Mouse (Mus musculus) hindbrain, embryonic 11.5 days (tissue): ENCODE results near the gene Nt5c. TPM values are rescaled to one million over a fixed set of nuclear protein-coding genes. Genes with fewer than 3 reads are reported as not detected.
"Not testable (repeated sequence)": the region's sequence is repeated elsewhere in the genome, so short reads cannot be mapped to it uniquely, and the experiment has no call there.

Source experiments
- ATAC-seq: fragments of 200-750 bp; cut with Nextera tagmentation; 2 replicates; pipeline ENCODE4 v1.8.0; 2017; ENCODE audit warnings: mild to moderate bottlenecking, moderate TSS enrichment, moderate library complexity; ENCODE audit not compliant: low FRiP score
- DNase-seq: peaks from one replicate; pipeline ENCODE4 v3.0.0-alpha.2; 2015; ENCODE audit warnings: low spot score
- H3K27ac ChIP-seq: fragments of 300-500 bp; sonication (generic); 2 replicates; pipeline ENCODE4 v1.5.1; 2014; ENCODE audit warnings: mild to moderate bottlenecking, low read depth, low read length
- H3K27me3 ChIP-seq: fragments of 300-500 bp; sonication (generic); 2 replicates; pipeline ENCODE4 v1.6.1; 2014; ENCODE audit warnings: mild to moderate bottlenecking, low read length, moderate library complexity, mixed read lengths; ENCODE audit not compliant: control insufficient read depth, insufficient read depth
- H3K36me3 ChIP-seq: fragments of 300-500 bp; sonication (generic); 2 replicates; pipeline ENCODE4 v1.6.1; 2014; ENCODE audit warnings: mild to moderate bottlenecking, low read length, moderate library complexity, mixed read lengths; ENCODE audit not compliant: control insufficient read depth, insufficient read depth
- H3K4me1 ChIP-seq: fragments of 300-500 bp; sonication (generic); replicated peaks from 2 replicates; pipeline ENCODE4 v1.6.1; 2014; ENCODE audit warnings: low read length, mixed read lengths; ENCODE audit not compliant: control insufficient read depth, insufficient read depth
- H3K4me2 ChIP-seq: fragments of 300-500 bp; sonication (generic); replicated peaks from 2 replicates; pipeline ENCODE4 v1.6.1; 2014; ENCODE audit warnings: mild to moderate bottlenecking, low read depth, low read length
- H3K4me3 ChIP-seq: fragments of 300-500 bp; sonication (generic); 2 replicates; pipeline ENCODE4 v1.5.1; 2014; ENCODE audit warnings: low read depth, low read length
- H3K9ac ChIP-seq: fragments of 300-500 bp; sonication (generic); 2 replicates; pipeline ENCODE4 v1.6.1; 2014; ENCODE audit warnings: low read depth, low read length
- H3K9me3 ChIP-seq: fragments of 300-500 bp; sonication (generic); 2 replicates; pipeline ENCODE4 v1.6.1; 2016; ENCODE audit warnings: low read length; ENCODE audit not compliant: control insufficient read depth
- WGBS: fragments of 180-500 bp; shearing (Covaris S2); extraction: QIAGEN DNeasy Blood & Tissue Kit; methylation state at CpG from one replicate; pipeline ENCODE4 v1.1.7; 2014; 5-methylcytosine and 5-hydroxymethylcytosine counted together
- polyA plus RNA-seq: library from polyadenylated mRNA; unstranded; fragments of >200 nt; fragmentation: Nextera tagmentation; extraction: Ambion mirVana; gene quantifications from 2 replicates; pipeline ENCODE4 v1.2.1, GENCODE M21; 2014

The Nt5c gene
- polyA plus RNA-seq, 1 experiment from 2014 or later: 84.6 TPM

DNA sequence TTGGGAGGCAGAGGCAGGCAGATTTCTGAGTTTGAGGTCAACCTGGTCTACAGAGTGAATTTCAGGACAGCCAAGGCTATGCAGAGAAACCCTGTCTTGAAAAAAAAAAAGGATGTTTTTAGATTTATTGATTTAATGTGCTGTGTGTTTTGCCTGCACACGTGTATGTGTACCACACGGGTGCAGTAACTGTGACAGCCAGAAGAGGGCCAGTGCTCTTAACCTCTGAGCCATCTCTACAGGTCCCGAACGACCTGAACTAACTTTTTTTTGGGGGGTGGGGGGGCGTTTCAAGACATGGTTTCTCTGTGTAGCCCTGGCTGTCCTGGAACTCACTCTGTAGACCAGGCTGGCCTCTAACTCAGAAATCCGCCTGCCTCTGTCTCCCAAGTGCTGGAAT is 36.8 kb downstream of the Nt5c start:
- not testable (repeated sequence) for ATAC-seq, H3K36me3 ChIP-seq, H3K4me2 ChIP-seq, DNase-seq, H3K27me3 ChIP-seq, H3K4me1 ChIP-seq, H3K9me3 ChIP-seq, H3K4me3 ChIP-seq, H3K9ac ChIP-seq, H3K27ac ChIP-seq
- 90% methylated on average over 6 of the region's 6 CpGs for WGBS

GRCm38 (mm10) chr11:115453306-115453705 is 38.4 kb downstream of the Nt5c start:
- Histone ChIP-seq H3K27ac (no peak overlapping the region), H3K4me1 (no peaks in the 10 kb centered on the region), H3K36me3 (no peaks in the 10 kb centered on the region), H3K4me3 (no peak overlapping the region), H3K9me3 (no peaks in the 10 kb centered on the region), H3K9ac (no peak overlapping the region), H3K27me3 (no peaks in the 10 kb centered on the region), H3K4me2 (no peak overlapping the region)
- no peak for ATAC-seq
- DNase-seq: no peak
- 76% methylated on average over 4 of the region's 4 CpGs for WGBS

GRCm38 (mm10) chr11:115452281-115452860 is 39.3 kb downstream of the Nt5c start:
- Histone ChIP-seq H3K27ac (no peak overlapping the region), H3K27me3 (no peaks in the 10 kb centered on the region), H3K4me1 (no peaks in the 10 kb centered on the region), H3K9ac (no peak overlapping the region), H3K4me3 (no peak overlapping the region), H3K4me2 (no peak overlapping the region), H3K36me3 (no peaks in the 10 kb centered on the region), H3K9me3 (no peaks in the 10 kb centered on the region)
- 89% methylated on average over 7 of the region's 7 CpGs for WGBS
- ATAC-seq (no peak), DNase-seq (no peak)

DNA sequence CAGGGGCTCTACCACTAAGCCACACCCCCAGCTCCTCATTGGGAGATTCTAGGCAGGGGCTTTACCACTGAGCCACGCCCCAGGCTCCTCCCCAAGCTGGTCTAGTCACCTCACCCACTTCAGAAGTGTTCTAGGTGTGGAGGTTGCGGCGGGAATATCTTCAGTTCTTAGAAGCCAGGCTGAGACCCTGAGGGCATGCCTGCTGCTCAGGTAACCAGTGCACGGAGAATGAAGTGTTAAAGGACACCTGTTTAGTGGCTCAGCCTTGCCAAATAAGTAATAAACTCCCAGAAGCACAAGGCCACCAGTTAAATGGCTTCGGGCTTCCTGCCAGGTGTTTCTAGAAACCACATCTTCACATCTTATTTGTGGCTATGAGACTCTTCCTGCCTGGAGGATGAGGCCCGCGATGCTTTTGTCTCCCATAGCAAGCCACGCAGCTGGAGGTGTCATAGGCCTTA is 39.9 kb downstream of the Nt5c start:
- no peak for ATAC-seq
- 85% methylated on average over 8 of the region's 8 CpGs for WGBS

GRCm38 (mm10) chr11:115450176-115450575 is 41.5 kb downstream of the Nt5c start:
- 93% methylated on average over 7 of the region's 7 CpGs for WGBS
- no peak overlapping the region for H3K9ac ChIP-seq
- no peaks in the 10 kb centered on the region for H3K9me3 ChIP-seq
- DNase-seq (no peak), ATAC-seq (no peak)
- H3K27ac ChIP-seq: no peak overlapping the region
- H3K27me3 ChIP-seq: no peaks in the 10 kb centered on the region
- H3K4me2 ChIP-seq: no peak overlapping the region
- no peaks in the 10 kb centered on the region for H3K4me1 ChIP-seq
- no peaks in the 10 kb centered on the region for H3K36me3 ChIP-seq
- no peak overlapping the region for H3K4me3 ChIP-seq

More for the DNA sequence above, 39.9 kb downstream of the Nt5c start:
- no peak overlapping the region for H3K4me2 ChIP-seq
- H3K9ac ChIP-seq: no peak overlapping the region
- no peak overlapping the region for H3K4me3 ChIP-seq
- no peak for DNase-seq
- no peaks in the 10 kb centered on the region for H3K27me3 ChIP-seq
- no peaks in the 10 kb centered on the region for H3K9me3 ChIP-seq
- H3K27ac ChIP-seq: no peak overlapping the region
- H3K4me1 ChIP-seq: no peaks in the 10 kb centered on the region
- no peaks in the 10 kb centered on the region for H3K36me3 ChIP-seq

DNA sequence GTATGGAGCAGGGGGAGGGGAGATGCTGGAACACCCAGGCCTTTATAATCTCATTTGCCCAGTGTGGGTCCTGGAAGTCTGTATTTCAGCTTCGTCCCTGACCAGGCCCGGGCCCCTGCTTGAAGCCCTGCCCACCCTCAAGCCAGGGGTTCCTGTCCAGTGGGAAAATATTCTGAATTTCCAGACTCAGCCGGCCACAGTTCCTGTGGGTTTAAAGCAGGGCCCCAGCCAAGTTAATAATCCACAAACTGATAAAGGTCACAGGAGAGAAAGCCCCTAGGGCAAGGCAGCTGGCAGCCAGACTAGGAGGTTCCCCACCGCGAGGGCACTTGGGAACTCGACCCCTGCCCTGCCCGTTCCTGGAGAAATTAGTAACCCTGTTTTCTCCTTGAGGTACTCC is 42.7 kb downstream of the Nt5c start:
- H3K4me3 ChIP-seq: no peak overlapping the region
- H3K36me3 ChIP-seq: no peaks in the 10 kb centered on the region
- no peaks in the 10 kb centered on the region for H3K27me3 ChIP-seq
- H3K4me2 ChIP-seq: no peak overlapping the region
- no peaks in the 10 kb centered on the region for H3K9me3 ChIP-seq
- H3K4me1 ChIP-seq: no peaks in the 10 kb centered on the region
- DNase-seq (no peak), ATAC-seq (no peak)
- H3K27ac ChIP-seq: no peak overlapping the region
- no peak overlapping the region for H3K9ac ChIP-seq
- 54% methylated on average over 7 of the region's 7 CpGs for WGBS

- ATAC-seq: no peak
Measured at GRCm38 (mm10) chr11:115448075-115448474, 43.6 kb downstream of the Nt5c start.

DNA sequence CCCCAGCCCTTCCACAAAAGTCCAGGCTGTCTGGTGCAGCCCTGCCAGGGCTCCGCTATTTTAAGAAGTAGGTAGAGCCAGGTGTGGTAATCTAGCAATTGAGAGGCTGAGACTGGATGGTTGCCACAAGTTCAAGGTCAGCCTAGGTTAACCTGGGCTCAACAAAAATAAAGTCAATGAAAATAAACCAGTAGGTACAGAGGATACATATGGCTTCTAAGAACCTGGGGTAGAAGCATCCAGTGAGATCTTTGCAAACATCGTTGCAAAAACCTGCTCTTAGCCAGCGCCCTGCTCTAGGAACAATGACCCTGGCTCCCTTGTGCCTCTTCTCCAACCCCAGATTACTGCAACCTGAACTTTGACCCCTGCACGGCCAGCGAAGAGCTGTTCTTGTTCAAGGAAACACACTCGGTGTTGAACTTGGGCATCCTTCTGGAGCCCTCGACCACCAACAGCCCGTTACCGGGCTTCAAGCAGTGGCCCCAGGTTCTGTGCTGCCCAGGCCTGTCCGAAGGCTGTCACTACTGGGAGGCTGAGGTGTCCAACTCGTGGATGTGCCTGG is 44.3 kb downstream of the Nt5c start:
- Histone ChIP-seq H3K27me3 (no peaks in the 10 kb centered on the region), H3K4me1 (no peaks in the 10 kb centered on the region), H3K4me3 (no peak overlapping the region), H3K4me2 (no peak overlapping the region), H3K9ac (no peak overlapping the region), H3K9me3 (no peaks in the 10 kb centered on the region), H3K27ac (no peak overlapping the region), H3K36me3 (no peaks in the 10 kb centered on the region)
- 84% methylated on average over 11 of the region's 11 CpGs for WGBS
- DNase-seq: no peak
- no peak for ATAC-seq

More at GRCm38 (mm10) chr11:115448075-115448474, 43.6 kb downstream of the Nt5c start:
- Histone ChIP-seq H3K4me1 (no peaks in the 10 kb centered on the region), H3K4me3 (no peak overlapping the region), H3K9me3 (no peaks in the 10 kb centered on the region), H3K9ac (no peak overlapping the region), H3K27ac (no peak overlapping the region), H3K4me2 (no peak overlapping the region), H3K36me3 (no peaks in the 10 kb centered on the region), H3K27me3 (no peaks in the 10 kb centered on the region)
- WGBS: 81% methylated on average over 16 of the region's 16 CpGs
- no peak for DNase-seq

- Histone ChIP-seq H3K4me1 (no peaks in the 10 kb centered on the region), H3K4me3 (no peak overlapping the region), H3K4me2 (no peak overlapping the region; the same call in 1 of the 2 replicates), H3K36me3 (no peaks in the 10 kb centered on the region), H3K9ac (no peak overlapping the region), H3K27ac (no peak overlapping the region), H3K27me3 (no peaks in the 10 kb centered on the region), H3K9me3 (no peaks in the 10 kb centered on the region)
- ATAC-seq: no peak
- WGBS: 69% methylated on average over 3 of the region's 3 CpGs
- DNase-seq: no peak
Measured at GRCm38 (mm10) chr11:115446906-115447305, 44.8 kb downstream of the Nt5c start.
